Mouse (Mus musculus): ENCODE data around the gene 1600014C10Rik. TPM values are rescaled to one million over a fixed set of nuclear protein-coding genes. Genes with fewer than 3 reads are reported as not detected.

The 1600014C10Rik gene
- polyA plus RNA-seq (2016; fragmentation: Nextera tagmentation; extraction: Ambion mirVana) = 12.2 and 14.5 TPM in 2 replicates

- WGBS = 3% methylated on average over 28 of the region's 28 CpGs
- Histone ChIP-seq H3K36me3 (no peaks in the 10 kb centered on the region), H3K9me3 (replicated peaks) (no peaks in the 10 kb centered on the region), H3K27me3 (ENCODE audit: low read depth, poor library complexity, severe bottlenecking) (no peaks in the 10 kb centered on the region), H3K4me3 (peak within 1 kb of the TSS; percentile 71), H3K4me1 (peaks cover 17% of the 10 kb centered on the region), H3K27ac (peak within 1 kb of the TSS; percentile 89)
- DNase-seq (ENCODE audit: low spot score) = no peak
These were observed at the start of gene 1600014C10Rik for GRCm38 (mm10) chr7:38182962-38183687. Gene 1600014C10Rik, plus strand, starts transcription at chr7:38183217.

GRCm38 (mm10) chr7:38134471-38134870, 48.5 kb upstream of the 1600014C10Rik start:
- Histone ChIP-seq H3K36me3 (no peaks in the 10 kb centered on the region), H3K27ac (no peak overlapping the region), H3K9me3 (replicated peaks) (no peaks in the 10 kb centered on the region), H3K27me3 (ENCODE audit: low read depth, poor library complexity, severe bottlenecking) (no peaks in the 10 kb centered on the region), H3K4me3 (no peak overlapping the region), H3K4me1 (peaks cover 22% of the 10 kb centered on the region)
- no peak for DNase-seq (ENCODE audit: low spot score)
- WGBS = 93% methylated on average over 5 of the region's 5 CpGs

- peaks cover 23% of the 10 kb centered on the region for H3K4me1 ChIP-seq
- WGBS = 44% methylated on average over 9 of the region's 9 CpGs
- H3K27me3 ChIP-seq (ENCODE audit: low read depth, poor library complexity, severe bottlenecking) = no peaks in the 10 kb centered on the region; the same call in 1 of the 2 replicates
- H3K4me3 ChIP-seq = no peak overlapping the region
- no peaks in the 10 kb centered on the region for H3K9me3 ChIP-seq (replicated peaks)
- no peaks in the 10 kb centered on the region for H3K36me3 ChIP-seq
- no peak for DNase-seq (ENCODE audit: low spot score)
- no peak overlapping the region for H3K27ac ChIP-seq
These were observed 42.7 kb upstream of the 1600014C10Rik start for GRCm38 (mm10) chr7:38140324-38140723.

GRCm38 (mm10) chr7:38141747-38142545, 41.1 kb upstream of the 1600014C10Rik start:
- peak; percentile 95 for DNase-seq (ENCODE audit: low spot score)
- Histone ChIP-seq H3K27me3 (ENCODE audit: low read depth, poor library complexity, severe bottlenecking) (no peaks in the 10 kb centered on the region; the same call in 1 of the 2 replicates), H3K9me3 (replicated peaks) (no peaks in the 10 kb centered on the region), H3K4me3 (no peak overlapping the region), H3K36me3 (no peaks in the 10 kb centered on the region), H3K27ac (no peak overlapping the region), H3K4me1 (peaks cover 23% of the 10 kb centered on the region)
- WGBS = 65% methylated on average over 13 of the region's 13 CpGs

GRCm38 (mm10) chr7:38147477-38147876, 35.5 kb upstream of the 1600014C10Rik start:
- peaks cover 14% of the 10 kb centered on the region for H3K4me1 ChIP-seq
- H3K27me3 ChIP-seq (ENCODE audit: low read depth, poor library complexity, severe bottlenecking) = no peaks in the 10 kb centered on the region
- H3K27ac ChIP-seq = no peak overlapping the region
- H3K36me3 ChIP-seq = no peaks in the 10 kb centered on the region
- no peak for DNase-seq (ENCODE audit: low spot score)
- no peak overlapping the region for H3K4me3 ChIP-seq
- WGBS = 89% methylated on average over 6 of the region's 6 CpGs
- no peaks in the 10 kb centered on the region for H3K9me3 ChIP-seq (replicated peaks)

- peaks cover under 1% of the 10 kb centered on the region; the same call in 1 of the 2 replicates for H3K4me1 ChIP-seq
- WGBS = 74% methylated on average over 13 of the region's 14 CpGs
- DNase-seq (ENCODE audit: low spot score) = no peak
- H3K9me3 ChIP-seq (replicated peaks) = no peaks in the 10 kb centered on the region
- H3K4me3 ChIP-seq = no peak overlapping the region
- H3K36me3 ChIP-seq = no peaks in the 10 kb centered on the region
- H3K27ac ChIP-seq = no peak overlapping the region
- no peaks in the 10 kb centered on the region for H3K27me3 ChIP-seq (ENCODE audit: low read depth, poor library complexity, severe bottlenecking)
These were observed 31.2 kb upstream of the 1600014C10Rik start for GRCm38 (mm10) chr7:38151706-38152312.

GRCm38 (mm10) chr7:38152571-38152970, 30.4 kb upstream of the 1600014C10Rik start:
- Histone ChIP-seq H3K36me3 (no peaks in the 10 kb centered on the region), H3K27me3 (ENCODE audit: low read depth, poor library complexity, severe bottlenecking) (no peaks in the 10 kb centered on the region), H3K27ac (no peak overlapping the region), H3K9me3 (replicated peaks) (no peaks in the 10 kb centered on the region), H3K4me1 (peaks cover 3% of the 10 kb centered on the region; the same call in 1 of the 2 replicates), H3K4me3 (no peak overlapping the region)
- no peak for DNase-seq (ENCODE audit: low spot score)
- 80% methylated on average over 3 of the region's 3 CpGs for WGBS

GRCm38 (mm10) chr7:38155829-38156228, 27.2 kb upstream of the 1600014C10Rik start:
- Histone ChIP-seq H3K4me1 (peaks cover 3% of the 10 kb centered on the region; the same call in 1 of the 2 replicates), H3K4me3 (no peak overlapping the region), H3K36me3 (no peaks in the 10 kb centered on the region), H3K9me3 (replicated peaks) (no peaks in the 10 kb centered on the region), H3K27me3 (ENCODE audit: low read depth, poor library complexity, severe bottlenecking) (no peaks in the 10 kb centered on the region), H3K27ac (no peak overlapping the region)
- DNase-seq (ENCODE audit: low spot score) = no peak
- 88% methylated on average over 5 of the region's 5 CpGs for WGBS

GRCm38 (mm10) chr7:38158764-38159458, 24.1 kb upstream of the 1600014C10Rik start:
- no peak overlapping the region for H3K4me3 ChIP-seq
- no peaks in the 10 kb centered on the region for H3K27me3 ChIP-seq (ENCODE audit: low read depth, poor library complexity, severe bottlenecking)
- WGBS = 84% methylated on average over 9 of the region's 9 CpGs
- no peaks in the 10 kb centered on the region for H3K36me3 ChIP-seq
- no peak for DNase-seq (ENCODE audit: low spot score)
- no peak overlapping the region for H3K27ac ChIP-seq
- no peaks in the 10 kb centered on the region for H3K9me3 ChIP-seq (replicated peaks)
- H3K4me1 ChIP-seq = peaks cover 3% of the 10 kb centered on the region; the same call in 1 of the 2 replicates

- Histone ChIP-seq H3K27me3 (ENCODE audit: low read depth, poor library complexity, severe bottlenecking) (no peaks in the 10 kb centered on the region), H3K27ac (no peak overlapping the region), H3K36me3 (no peaks in the 10 kb centered on the region), H3K4me3 (no peak overlapping the region), H3K4me1 (peaks cover 3% of the 10 kb centered on the region; the same call in 1 of the 2 replicates), H3K9me3 (replicated peaks) (no peaks in the 10 kb centered on the region)
- DNase-seq (ENCODE audit: low spot score) = no peak
- 96% methylated on average over 2 of the region's 2 CpGs for WGBS
These were observed 21.6 kb upstream of the 1600014C10Rik start for GRCm38 (mm10) chr7:38161438-38161837.

GRCm38 (mm10) chr7:38163433-38164050, 19.5 kb upstream of the 1600014C10Rik start:
- no peaks in the 10 kb centered on the region for H3K36me3 ChIP-seq
- DNase-seq (ENCODE audit: low spot score) = no peak
- WGBS = 47% methylated on average over 9 of the region's 9 CpGs
- H3K9me3 ChIP-seq (replicated peaks) = no peaks in the 10 kb centered on the region
- no peak overlapping the region for H3K27ac ChIP-seq
- H3K4me1 ChIP-seq = peaks cover 5% of the 10 kb centered on the region
- H3K4me3 ChIP-seq = no peak overlapping the region
- no peaks in the 10 kb centered on the region for H3K27me3 ChIP-seq (ENCODE audit: low read depth, poor library complexity, severe bottlenecking)
